Mouse (Mus musculus) urinary bladder, postnatal 14 days (tissue): ENCODE data around the gene Serpina3b.

ENCODE experiments used
- DNase-seq: peaks from one replicate; pipeline ENCODE4 v3.0.0; 2021; ENCODE audit warnings: low spot score

The Serpina3b gene

GRCm38 (mm10) chr12:104175636-104176035, 47.8 kb downstream of the Serpina3b start:
- no peak for DNase-seq

- DNase-seq: no peak
Observed at GRCm38 (mm10) chr12:104178577-104178976, 50.8 kb downstream of the Serpina3b start.

- no peak for DNase-seq
Observed at GRCm38 (mm10) chr12:104178987-104179386, 51.2 kb downstream of the Serpina3b start.

- DNase-seq: no peak
Observed at GRCm38 (mm10) chr12:104185046-104185445, 57.2 kb downstream of the Serpina3b start.

GRCm38 (mm10) chr12:104186041-104186581, 58.3 kb downstream of the Serpina3b start:
- peak; percentile 26 for DNase-seq
